Mouse (Mus musculus) heart, adult 18-20 months (tissue): Measurements from ENCODE around the gene Rhbdd1. TPM values are rescaled to one million over a fixed set of nuclear protein-coding genes. Genes with fewer than 3 reads are reported as not detected.

Experiments
- DNase-seq, 2 experiments: peaks; one replicate each; pipeline ENCODE4 v3.0.0; 2021 to 2022; ENCODE audit warnings: mixed read lengths in 1 of 2
- total RNA-seq, 2 experiments: library from RNA; stranded (reverse); gene quantifications; 2 replicates each; pipeline ENCODE4 v1.2.3; 2021

Gene Rhbdd1
- total RNA-seq, 2 experiments from 2014 or later, result 9.0 to 11.9 TPM

GRCm38 (mm10) chr1:82362165-82362564 lies 45.9 kb downstream of the Rhbdd1 start:
- no peak for DNase-seq

- DNase-seq, result no peak
Observed at GRCm38 (mm10) chr1:82364047-82364446, 47.8 kb downstream of the Rhbdd1 start.

GRCm38 (mm10) chr1:82364468-82364867 lies 48.2 kb downstream of the Rhbdd1 start:
- DNase-seq, result no peak

- no peak for DNase-seq
Observed at GRCm38 (mm10) chr1:82371636-82372428, 55.6 kb downstream of the Rhbdd1 start.

GRCm38 (mm10) chr1:82373924-82374323 lies 57.7 kb downstream of the Rhbdd1 start:
- no peak for DNase-seq

GRCm38 (mm10) chr1:82374831-82375358 lies 58.6 kb downstream of the Rhbdd1 start:
- DNase-seq, result no peak

GRCm38 (mm10) chr1:82375452-82375851 lies 59.2 kb downstream of the Rhbdd1 start:
- no peak for DNase-seq

GRCm38 (mm10) chr1:82381946-82382345 lies 65.7 kb downstream of the Rhbdd1 start:
- DNase-seq, result no peak

GRCm38 (mm10) chr1:82384106-82384505 lies 67.9 kb downstream of the Rhbdd1 start:
- DNase-seq, result no peak

GRCm38 (mm10) chr1:82385054-82385453 lies 68.8 kb downstream of the Rhbdd1 start:
- DNase-seq, result no peak

GRCm38 (mm10) chr1:82385827-82386230 lies 69.6 kb downstream of the Rhbdd1 start:
- DNase-seq, result peak; percentile 5 to 14

- no peak for DNase-seq
Observed at GRCm38 (mm10) chr1:82386814-82387771, 70.8 kb downstream of the Rhbdd1 start.

GRCm38 (mm10) chr1:82389371-82389770 lies 73.1 kb downstream of the Rhbdd1 start:
- no peak for DNase-seq

GRCm38 (mm10) chr1:82395371-82395770 lies 79.1 kb downstream of the Rhbdd1 start:
- no peak for DNase-seq

GRCm38 (mm10) chr1:82407786-82408185 lies 91.5 kb downstream of the Rhbdd1 start:
- no peak for DNase-seq

GRCm38 (mm10) chr1:82409271-82409670 lies 93.0 kb downstream of the Rhbdd1 start:
- no peak for DNase-seq

- DNase-seq, result no peak
Observed at GRCm38 (mm10) chr1:82410548-82410947, 94.3 kb downstream of the Rhbdd1 start.

- no peak for DNase-seq
Observed at GRCm38 (mm10) chr1:82411521-82411920, 95.3 kb downstream of the Rhbdd1 start.

GRCm38 (mm10) chr1:82412085-82412484 lies 95.8 kb downstream of the Rhbdd1 start:
- peak; percentile 20 to 22 for DNase-seq

GRCm38 (mm10) chr1:82414434-82415045 lies 98.3 kb downstream of the Rhbdd1 start:
- no peak for DNase-seq

- no peak for DNase-seq
Observed at GRCm38 (mm10) chr1:82415641-82416040, 99.4 kb downstream of the Rhbdd1 start.

- no peak for DNase-seq
Observed at GRCm38 (mm10) chr1:82427729-82428128, 111.5 kb downstream of the Rhbdd1 start.
